Mouse (Mus musculus) heart, postnatal 0 days (tissue): ENCODE data around the gene Cst7. TPM values are rescaled to one million over a fixed set of nuclear protein-coding genes. Genes with fewer than 3 reads are reported as not detected.

ENCODE experiments used
- ATAC-seq: fragments of 200-750 bp; cut with Nextera tagmentation; 2 replicates; pipeline ENCODE4 v1.8.0; 2017; ENCODE audit warnings: low read depth, moderate number of reproducible peaks, moderate library complexity; ENCODE audit not compliant: insufficient read depth
- DNase-seq: peaks from one replicate; pipeline ENCODE4 v3.0.0-alpha.2; 2016; ENCODE audit warnings: low spot score
- H3K27ac ChIP-seq: fragments of 300-500 bp; sonication (generic); 2 replicates; pipeline ENCODE4 v1.5.1; 2014; ENCODE audit warnings: low read depth, mild to moderate bottlenecking
- H3K27me3 ChIP-seq: fragments of 300-500 bp; sonication (generic); 2 replicates; pipeline ENCODE4 v1.6.1; 2014; ENCODE audit warnings: low read length, mixed read lengths; ENCODE audit not compliant: control insufficient read depth, insufficient read depth
- H3K36me3 ChIP-seq: fragments of 300-500 bp; sonication (generic); replicated peaks from 2 replicates; pipeline ENCODE4 v1.6.1; 2014; ENCODE audit warnings: low read length, mixed read lengths; ENCODE audit not compliant: control insufficient read depth, insufficient read depth
- H3K4me1 ChIP-seq: fragments of 300-500 bp; sonication (generic); 2 replicates; pipeline ENCODE4 v1.6.1; 2014; ENCODE audit warnings: antibody characterized with exemption; ENCODE audit not compliant: control insufficient read depth, insufficient read depth
- H3K4me2 ChIP-seq: fragments of 300-500 bp; sonication (generic); 2 replicates; pipeline ENCODE4 v1.6.1; 2014; ENCODE audit warnings: low read depth, mild to moderate bottlenecking, low read length, moderate library complexity
- H3K4me3 ChIP-seq: fragments of 300-500 bp; sonication (generic); 2 replicates; pipeline ENCODE4 v1.5.1; 2014; ENCODE audit warnings: low read depth, low read length
- H3K9ac ChIP-seq: fragments of 300-500 bp; sonication (generic); replicated peaks from 2 replicates; pipeline ENCODE4 v1.6.1; 2014; ENCODE audit warnings: low read depth, low read length, mixed read lengths
- H3K9me3 ChIP-seq: fragments of 300-500 bp; sonication (generic); replicated peaks from 2 replicates; pipeline ENCODE4 v1.6.1; 2016; ENCODE audit warnings: low read length; ENCODE audit not compliant: control insufficient read depth
- CTCF ChIP-seq: IDR thresholded peaks from 2 replicates; pipeline ENCODE4 v1.5.1; 2016; ENCODE audit warnings: antibody characterized with exemption, control low read depth, low read depth
- EP300 ChIP-seq: IDR thresholded peaks from 2 replicates; pipeline ENCODE4 v1.6.1; 2016; ENCODE audit warnings: antibody characterized with exemption, low read depth
- WGBS: fragments of 180-500 bp; shearing (Covaris S2); extraction: QIAGEN DNeasy Blood & Tissue Kit; methylation state at CpG from one replicate; pipeline ENCODE4 v1.1.7; 2014; 5-methylcytosine and 5-hydroxymethylcytosine counted together
- polyA plus RNA-seq: library from polyadenylated mRNA; unstranded; fragments of >200 nt; fragmentation: Nextera tagmentation; extraction: Ambion mirVana; gene quantifications from 2 replicates; pipeline ENCODE4 v1.2.1, GENCODE M21; 2015
- total RNA-seq: library from RNA; depleted of rRNA; stranded (reverse); fragments of >200 nt; gene quantifications from 2 replicates; pipeline ENCODE4 v1.2.3, GENCODE M21; 2014; ENCODE audit warnings: low replicate concordance

Gene Cst7
- total and polyA plus RNA-seq, 2 experiments from 2014 or later, result 0.12 TPM; not detected in 1

DNA sequence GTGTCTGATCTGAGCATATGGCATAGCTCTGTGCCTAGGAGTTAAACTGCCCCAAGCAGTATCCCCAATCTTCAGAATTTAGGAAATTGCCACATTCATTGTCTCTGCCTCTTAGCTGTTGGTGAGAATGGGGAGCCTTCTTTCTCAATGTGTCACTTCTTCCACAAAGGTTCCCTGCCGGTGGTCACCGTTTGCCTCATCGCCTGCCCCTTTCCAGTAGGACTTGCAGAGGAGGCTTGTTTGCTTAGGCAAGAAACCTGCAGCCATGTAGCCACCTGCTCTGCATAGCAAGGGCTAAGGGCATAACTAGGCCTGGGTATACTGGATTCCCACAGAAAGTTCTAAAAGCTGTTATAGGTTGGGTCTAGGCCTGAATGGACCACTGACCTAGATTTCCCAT lies 2.2 kb downstream of the Cst7 start:
- DNase-seq (no peak), ATAC-seq (no peak)
- Histone ChIP-seq H3K27ac (no peak overlapping the region), H3K9ac (no peak overlapping the region), H3K36me3 (no peaks in the 10 kb centered on the region), H3K9me3 (no peaks in the 10 kb centered on the region), H3K4me1 (no peaks in the 10 kb centered on the region), H3K27me3 (no peaks in the 10 kb centered on the region), H3K4me3 (no peak overlapping the region), H3K4me2 (no peak overlapping the region)
- WGBS, result 86% methylated on average over 3 of the region's 3 CpGs
- TF ChIP-seq CTCF, result no peak
- TF ChIP-seq EP300, result no peak

DNA sequence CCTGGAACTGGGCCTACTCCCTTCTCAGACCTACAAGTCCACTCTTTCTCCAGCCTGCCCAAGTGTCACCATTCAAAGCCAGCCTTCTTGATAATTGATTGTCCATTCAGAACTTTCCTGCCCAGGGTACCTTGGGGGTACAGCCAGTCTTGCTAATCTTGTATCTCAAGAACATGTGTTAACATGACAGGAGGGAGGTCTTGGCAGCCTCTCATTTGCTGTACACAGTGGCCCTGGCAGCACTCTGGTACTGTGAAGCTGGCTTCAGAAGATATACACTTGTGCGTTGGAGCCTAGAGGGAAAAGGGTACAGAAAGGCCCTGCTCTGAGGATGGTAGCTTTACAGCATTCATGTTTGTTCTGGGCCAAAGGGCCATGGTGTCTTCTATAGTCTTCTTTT lies 6.0 kb downstream of the Cst7 start:
- 68% methylated on average over 1 of the region's 1 CpGs for WGBS
- H3K4me2 ChIP-seq, result no peak overlapping the region
- DNase-seq, result no peak

DNA sequence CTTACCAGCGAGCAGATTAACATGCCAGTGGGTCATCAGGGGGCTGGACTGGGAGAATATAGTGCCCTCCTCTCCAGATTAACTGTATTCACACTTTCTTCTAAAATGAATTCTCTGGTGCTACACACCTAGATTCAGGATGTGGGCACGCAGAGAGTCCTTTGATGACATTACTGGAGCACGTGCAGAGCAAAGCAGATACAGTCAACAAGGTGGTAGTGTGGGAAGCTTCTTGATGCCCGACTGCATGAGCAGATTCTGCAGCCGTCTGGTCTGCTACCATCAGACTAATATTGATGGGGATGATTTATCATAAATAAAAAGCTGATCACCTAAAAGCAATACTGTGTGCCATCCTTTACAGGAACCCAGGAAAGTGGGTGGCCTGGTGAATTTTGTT lies 8.4 kb downstream of the Cst7 start:
- DNase-seq (no peak), ATAC-seq (no peak)
- Histone ChIP-seq H3K4me3 (no peak overlapping the region), H3K36me3 (peaks cover 19% of the 10 kb centered on the region), H3K9ac (no peak overlapping the region), H3K4me2 (no peak overlapping the region), H3K9me3 (no peaks in the 10 kb centered on the region), H3K4me1 (no peaks in the 10 kb centered on the region), H3K27ac (no peak overlapping the region; the same call in 1 of the 2 replicates), H3K27me3 (no peaks in the 10 kb centered on the region)
- 76% methylated on average over 5 of the region's 5 CpGs for WGBS
- TF ChIP-seq CTCF (no peak), EP300 (no peak)

More for the DNA sequence above, 6.0 kb downstream of the Cst7 start:
- TF ChIP-seq EP300 (no peak), CTCF (no peak)
- no peaks in the 10 kb centered on the region for H3K4me1 ChIP-seq
- 0 out of 2 replicates have a peak, but pooled peaks cover 4% of the 10 kb centered on the region for H3K36me3 ChIP-seq
- H3K4me3 ChIP-seq, result no peak overlapping the region
- no peaks in the 10 kb centered on the region for H3K27me3 ChIP-seq
- H3K27ac ChIP-seq, result no peak overlapping the region
- no peaks in the 10 kb centered on the region for H3K9me3 ChIP-seq
- ATAC-seq, result no peak
- no peak overlapping the region for H3K9ac ChIP-seq

DNA sequence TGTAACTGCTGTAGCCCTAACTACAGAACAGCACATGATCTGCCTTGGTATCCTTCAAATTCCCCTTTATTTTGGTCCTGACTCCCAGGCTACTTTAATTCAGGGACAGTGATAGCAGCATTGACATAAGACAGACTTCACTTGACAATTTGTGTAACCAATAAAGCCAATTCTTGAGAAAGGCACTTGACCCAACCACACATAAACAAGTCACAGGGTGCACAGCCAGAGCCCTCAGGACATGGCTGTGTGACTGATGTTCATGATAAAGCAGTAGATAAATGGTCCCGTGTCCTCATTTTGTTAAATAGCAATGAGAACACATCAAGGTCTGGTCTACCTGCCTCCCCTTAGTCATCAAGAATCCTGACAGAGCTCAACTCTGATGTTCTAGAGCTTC lies 9.4 kb downstream of the Cst7 start:
- 52% methylated on average over 1 of the region's 1 CpGs for WGBS

DNA sequence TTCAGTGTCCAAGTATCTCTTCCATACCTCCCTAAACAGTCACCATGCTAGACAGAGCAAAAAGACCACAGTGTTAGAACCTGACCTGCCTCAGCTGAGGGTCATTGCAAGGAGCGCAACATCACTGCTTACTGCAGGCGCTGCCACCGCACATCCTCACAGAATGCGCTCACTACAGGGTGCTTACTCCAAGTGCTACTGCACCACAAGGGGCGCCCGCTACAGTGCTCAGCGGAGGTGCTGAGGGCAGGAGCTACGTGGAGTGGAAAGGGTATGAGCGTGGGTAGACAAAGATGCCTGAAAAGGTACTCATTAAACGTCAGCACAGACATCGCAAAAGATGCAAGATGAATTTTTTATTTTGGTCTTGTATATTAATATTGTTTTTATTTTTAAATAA lies 18.9 kb downstream of the Cst7 start:
- DNase-seq (no peak), ATAC-seq (no peak)
- TF ChIP-seq CTCF (no peak), EP300 (no peak)
- Histone ChIP-seq H3K27me3 (no peaks in the 10 kb centered on the region), H3K4me3 (no peak overlapping the region), H3K9ac (no peak overlapping the region), H3K27ac (no peak overlapping the region), H3K4me2 (no peak overlapping the region), H3K9me3 (no peaks in the 10 kb centered on the region), H3K36me3 (peaks cover 66% of the 10 kb centered on the region), H3K4me1 (no peaks in the 10 kb centered on the region)
- 81% methylated on average over 11 of the region's 11 CpGs for WGBS

More for the DNA sequence above, 9.4 kb downstream of the Cst7 start:
- H3K9me3 ChIP-seq, result no peaks in the 10 kb centered on the region
- H3K27me3 ChIP-seq, result no peaks in the 10 kb centered on the region
- no peak overlapping the region for H3K4me3 ChIP-seq
- no peak overlapping the region for H3K9ac ChIP-seq
- ATAC-seq, result no peak
- H3K4me1 ChIP-seq, result no peaks in the 10 kb centered on the region
- peaks cover 28% of the 10 kb centered on the region for H3K36me3 ChIP-seq
- no peak overlapping the region for H3K27ac ChIP-seq
- TF ChIP-seq EP300 (no peak), CTCF (no peak)
- no peak overlapping the region for H3K4me2 ChIP-seq
- no peak for DNase-seq

DNA sequence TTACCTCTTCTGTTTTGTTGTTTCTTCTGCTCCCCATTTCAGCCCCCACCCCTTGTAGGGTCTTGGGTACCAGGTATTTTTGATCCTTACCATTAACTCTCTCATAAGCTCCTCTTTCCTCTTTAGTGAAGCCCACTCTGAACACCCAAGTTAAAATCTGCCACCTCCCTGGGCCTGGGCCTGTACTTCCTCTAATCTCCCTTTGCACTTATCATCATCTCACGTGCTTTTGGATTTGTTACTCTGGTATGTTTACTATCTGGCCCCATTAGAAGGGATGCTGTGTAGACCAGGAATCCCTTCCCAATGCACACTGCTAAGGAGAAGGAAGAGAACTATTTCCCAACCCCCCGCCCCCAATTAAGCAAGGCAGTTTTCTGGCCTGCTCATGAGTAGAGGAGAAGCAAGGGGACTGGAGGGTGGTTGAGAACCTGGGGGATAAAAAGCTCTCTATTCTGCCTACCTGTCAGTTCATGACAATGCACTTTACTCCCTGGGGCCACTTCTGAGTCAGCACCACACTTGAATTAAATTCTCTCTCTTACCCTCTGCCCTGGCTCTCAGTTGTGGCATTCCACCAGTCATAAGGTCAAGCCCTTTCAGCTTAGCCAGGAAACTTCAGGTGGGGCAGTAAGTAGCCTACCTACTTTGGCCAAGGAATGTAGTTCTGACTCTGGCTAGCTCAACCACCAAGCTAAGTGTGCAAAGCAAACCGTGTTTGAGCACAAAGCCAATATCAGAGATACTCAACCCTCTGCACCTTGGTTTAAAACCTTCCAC lies 25.4 kb downstream of the Cst7 start:
- H3K9me3 ChIP-seq, result no peaks in the 10 kb centered on the region
- WGBS, result 71% methylated on average over 3 of the region's 3 CpGs
- no peak overlapping the region for H3K4me3 ChIP-seq
- no peaks in the 10 kb centered on the region for H3K27me3 ChIP-seq
- DNase-seq, result no peak
- H3K4me2 ChIP-seq, result no peak overlapping the region
- H3K36me3 ChIP-seq, result peaks cover 21% of the 10 kb centered on the region
- no peaks in the 10 kb centered on the region for H3K4me1 ChIP-seq
- no peak overlapping the region for H3K27ac ChIP-seq
- ATAC-seq, result no peak
- no peak for TF ChIP-seq EP300
- no peak for TF ChIP-seq CTCF
- no peak overlapping the region for H3K9ac ChIP-seq
